Mouse (Mus musculus): Measurements from ENCODE around the gene Kif28.
"Not testable (repeated sequence)": the region's sequence is repeated elsewhere in the genome, so short reads cannot be mapped to it uniquely, and the experiment has no call there.

The Kif28 gene

GRCm38 (mm10) chr1:179745171-179745570 is at the start of gene Kif28:
Kif28 (minus strand) TSS chr1:179745271.
- DNase-seq (ENCODE audit: low read depth, low spot score) = no peak

GRCm38 (mm10) chr1:179787281-179787680 is 42.2 kb upstream of the Kif28 start:
- no peak for DNase-seq (ENCODE audit: low read depth, low spot score)

- DNase-seq (ENCODE audit: low read depth, low spot score) = no peak
Measured at GRCm38 (mm10) chr1:179785502-179785901, 40.4 kb upstream of the Kif28 start.

GRCm38 (mm10) chr1:179784098-179784497 is 39.0 kb upstream of the Kif28 start:
- DNase-seq (ENCODE audit: low read depth, low spot score) = no peak

- DNase-seq (ENCODE audit: low read depth, low spot score) = no peak
Measured at GRCm38 (mm10) chr1:179776831-179777230, 31.8 kb upstream of the Kif28 start.

- no peak for DNase-seq (ENCODE audit: low read depth, low spot score)
Measured at GRCm38 (mm10) chr1:179760553-179760952, 15.5 kb upstream of the Kif28 start.

GRCm38 (mm10) chr1:179760086-179760485 is 15.0 kb upstream of the Kif28 start:
- no peak for DNase-seq (ENCODE audit: low read depth, low spot score)

- no peak for DNase-seq (ENCODE audit: low read depth, low spot score)
Measured at GRCm38 (mm10) chr1:179756477-179756876, 11.4 kb upstream of the Kif28 start.

GRCm38 (mm10) chr1:179753006-179753405 is 7.9 kb upstream of the Kif28 start:
- DNase-seq (ENCODE audit: low read depth, low spot score) = no peak

GRCm38 (mm10) chr1:179752276-179752675 is 7.2 kb upstream of the Kif28 start:
- DNase-seq (ENCODE audit: low read depth, low spot score) = no peak

- no peak for DNase-seq (ENCODE audit: low read depth, low spot score)
Measured at GRCm38 (mm10) chr1:179743593-179744193, 1.4 kb downstream of the Kif28 start.

GRCm38 (mm10) chr1:179736483-179736882 is 8.6 kb downstream of the Kif28 start:
- DNase-seq (ENCODE audit: low read depth, low spot score) = no peak

- DNase-seq (ENCODE audit: low read depth, low spot score) = peak; percentile 47
Measured at GRCm38 (mm10) chr1:179734500-179735474, 10.3 kb downstream of the Kif28 start.

- DNase-seq (ENCODE audit: low read depth, low spot score) = no peak
Measured at GRCm38 (mm10) chr1:179731391-179731790, 13.7 kb downstream of the Kif28 start.

GRCm38 (mm10) chr1:179728661-179729060 is 16.4 kb downstream of the Kif28 start:
- no peak for DNase-seq (ENCODE audit: low read depth, low spot score)

- no peak for DNase-seq (ENCODE audit: low read depth, low spot score)
Measured at GRCm38 (mm10) chr1:179722811-179723469, 22.1 kb downstream of the Kif28 start.

GRCm38 (mm10) chr1:179715786-179716185 is 29.3 kb downstream of the Kif28 start:
- no peak for DNase-seq (ENCODE audit: low read depth, low spot score)

- DNase-seq (ENCODE audit: low read depth, low spot score) = not testable (repeated sequence)
Measured at GRCm38 (mm10) chr1:179715289-179715688, 29.8 kb downstream of the Kif28 start.

- DNase-seq (ENCODE audit: low read depth, low spot score) = no peak
Measured at GRCm38 (mm10) chr1:179713367-179713766, 31.7 kb downstream of the Kif28 start.

GRCm38 (mm10) chr1:179712658-179713057 is 32.4 kb downstream of the Kif28 start:
- no peak for DNase-seq (ENCODE audit: low read depth, low spot score)

GRCm38 (mm10) chr1:179710739-179711138 is 34.3 kb downstream of the Kif28 start:
- no peak for DNase-seq (ENCODE audit: low read depth, low spot score)

GRCm38 (mm10) chr1:179709390-179709789 is 35.7 kb downstream of the Kif28 start:
- no peak for DNase-seq (ENCODE audit: low read depth, low spot score)

Data from CD4-positive helper T cell, adult 2 months (primary cell).